Mouse (Mus musculus) testis, adult 2 months (tissue): ENCODE data around the gene Gm20388.

ENCODE experiments used
- CTCF ChIP-seq: fragments of 200-500 bp; IDR thresholded peaks from 2 replicates; pipeline ENCODE4 v1.5.1; 2012; ENCODE audit warnings: low read depth, mild to moderate bottlenecking, inconsistent platforms, low read length, moderate library complexity; ENCODE audit not compliant: control insufficient read depth, insufficient read depth, insufficient replicate concordance
- POLR2A ChIP-seq: fragments of 200-500 bp; IDR thresholded peaks from 2 replicates; pipeline ENCODE4 v1.6.1; 2012; ENCODE audit warnings: low read depth, mild to moderate bottlenecking, inconsistent platforms, low read length, moderate library complexity; ENCODE audit not compliant: control insufficient read depth

GRCm38 (mm10) chr8:124171557-124172528 lies 4261.2 kb downstream of the Gm20388 start:
- no peak for TF ChIP-seq CTCF
- TF ChIP-seq POLR2A = no peak
